Mouse (Mus musculus) gonadal fat pad, adult 2 months (tissue): ENCODE measurements around the gene Slc6a3. TPM values are rescaled to one million over a fixed set of nuclear protein-coding genes. Genes with fewer than 3 reads are reported as not detected.
A peak's percentile ranks its signal among the peaks of the same experiment; 100 is the strongest.

Experiments
- DNase-seq: peaks from one replicate; pipeline ENCODE4 v3.0.0-alpha.2; 2012; ENCODE audit warnings: low read depth
- polyA plus RNA-seq: library from polyadenylated mRNA; depleted of rRNA; stranded (reverse); fragments of >200 nt; gene quantifications from 2 replicates; pipeline ENCODE4 v1.2.3, GENCODE M21; 2012; rRNA removed

The Slc6a3 gene
- 0.05 TPM in 1 of 2 replicates, not detected in the other for polyA plus RNA-seq

- DNase-seq = no peak
These were observed at the start of gene Slc6a3 for GRCm38 (mm10) chr13:73536403-73536821. Gene Slc6a3 (plus strand): TSS chr13:73536747.

DNA sequence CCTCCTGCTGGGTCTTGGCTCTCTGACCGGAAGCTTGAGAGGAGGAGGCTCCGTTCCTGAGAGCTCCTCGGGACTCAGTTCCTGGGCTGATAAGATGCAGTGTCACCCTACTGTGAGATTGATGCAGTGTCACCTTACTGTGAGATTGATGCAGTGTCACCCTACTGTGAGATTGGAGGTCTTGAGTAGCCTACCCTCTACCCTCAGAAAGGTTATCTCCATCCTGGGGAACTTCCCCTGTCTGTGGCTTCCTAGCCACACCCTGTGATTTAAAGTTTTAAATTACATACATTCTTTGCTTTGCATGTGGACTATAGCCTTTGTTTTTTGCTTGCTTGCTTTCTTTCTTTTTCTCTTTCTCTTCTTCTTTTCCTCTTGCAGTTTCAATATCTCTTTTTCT is 48.4 kb upstream of the Slc6a3 start:
- no peak for DNase-seq

DNA sequence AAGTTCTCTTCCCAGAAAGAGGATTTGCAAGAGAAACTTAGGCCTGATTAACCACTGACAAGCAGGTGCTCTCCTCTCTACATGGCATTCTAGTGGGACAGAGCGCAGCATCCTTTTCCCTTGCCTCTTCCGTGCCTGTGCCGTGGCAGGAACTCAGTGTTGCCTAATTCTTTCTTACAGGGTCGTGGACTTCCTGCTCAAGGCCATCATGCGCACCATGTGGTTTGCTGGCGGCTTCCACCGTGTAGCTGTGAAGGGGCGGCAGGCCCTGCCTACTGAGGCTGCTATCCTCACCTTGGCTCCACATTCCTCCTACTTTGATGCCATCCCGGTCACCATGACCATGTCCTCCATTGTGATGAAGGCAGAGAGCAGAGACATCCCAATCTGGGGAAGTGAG is 47.8 kb upstream of the Slc6a3 start:
- DNase-seq = no peak

- DNase-seq = peak; percentile 42
These were observed 46.6 kb upstream of the Slc6a3 start for GRCm38 (mm10) chr13:73489986-73490385.

- no peak for DNase-seq
These were observed 45.9 kb upstream of the Slc6a3 start for GRCm38 (mm10) chr13:73490564-73491170.

DNA sequence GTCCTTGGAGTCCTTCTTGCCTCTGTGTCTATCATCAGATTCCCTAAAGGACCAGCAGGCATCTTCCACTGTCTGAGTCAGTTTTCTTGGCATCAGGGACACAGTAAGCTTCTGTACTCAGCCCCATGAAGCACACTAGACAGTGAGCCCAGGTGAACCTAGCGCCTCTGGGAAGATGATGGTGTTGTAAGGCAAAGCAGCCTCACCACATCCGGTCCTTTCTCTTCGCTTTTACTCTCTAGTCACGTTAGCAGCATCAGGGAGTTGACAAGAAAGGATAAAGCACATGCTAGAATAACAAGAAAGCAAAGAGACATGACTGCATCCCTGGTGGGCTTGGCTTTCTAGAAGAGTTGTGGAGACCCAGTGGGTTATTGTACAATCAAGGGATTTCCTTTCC is 43.4 kb upstream of the Slc6a3 start:
- no peak for DNase-seq

- no peak for DNase-seq
These were observed 42.0 kb upstream of the Slc6a3 start for GRCm38 (mm10) chr13:73494528-73494927.

- DNase-seq = no peak
These were observed 40.4 kb upstream of the Slc6a3 start for GRCm38 (mm10) chr13:73496137-73496536.

GRCm38 (mm10) chr13:73499893-73500604 is 36.5 kb upstream of the Slc6a3 start:
- DNase-seq = no peak

GRCm38 (mm10) chr13:73502719-73503118 is 33.8 kb upstream of the Slc6a3 start:
- no peak for DNase-seq

DNA sequence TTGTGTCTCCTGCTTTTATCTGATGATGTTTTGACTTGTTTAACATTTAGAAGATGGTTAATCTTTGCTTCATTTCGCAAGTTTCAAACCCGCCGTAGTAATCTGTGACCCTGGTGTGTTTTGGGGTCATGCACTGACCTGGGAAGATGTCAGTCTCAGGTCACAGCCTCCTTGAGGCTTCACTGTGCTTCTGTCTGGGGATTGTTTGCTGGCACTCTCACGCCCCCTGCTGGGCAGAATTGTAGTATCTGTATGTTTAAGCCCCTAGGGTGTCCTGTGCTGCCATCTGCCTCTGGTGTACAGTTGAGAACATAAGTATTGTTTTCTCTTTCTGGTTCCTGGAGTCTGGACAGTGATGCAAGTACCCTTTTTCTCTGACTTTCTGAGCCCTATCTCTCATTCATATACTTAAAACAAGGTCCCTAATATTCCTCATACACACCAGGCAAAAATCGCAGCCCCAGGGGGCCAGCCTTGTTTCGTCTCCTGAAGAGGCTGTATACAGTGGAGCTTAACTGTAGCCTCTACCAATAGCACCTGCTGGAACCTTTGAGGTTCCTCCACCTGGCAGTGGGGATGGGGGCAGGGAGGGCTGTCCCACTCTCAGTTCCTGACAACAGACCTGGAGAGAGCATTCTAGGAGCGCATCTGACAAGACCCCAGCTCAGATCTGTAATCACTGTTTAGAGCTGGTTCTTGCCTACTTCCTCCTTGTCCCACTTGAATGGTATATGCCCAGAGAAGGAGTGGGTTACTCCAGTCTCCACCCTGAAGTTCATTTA is 30.7 kb upstream of the Slc6a3 start:
- peak; percentile 14 for DNase-seq

- DNase-seq = no peak
These were observed 27.6 kb upstream of the Slc6a3 start for GRCm38 (mm10) chr13:73508817-73509550.

DNA sequence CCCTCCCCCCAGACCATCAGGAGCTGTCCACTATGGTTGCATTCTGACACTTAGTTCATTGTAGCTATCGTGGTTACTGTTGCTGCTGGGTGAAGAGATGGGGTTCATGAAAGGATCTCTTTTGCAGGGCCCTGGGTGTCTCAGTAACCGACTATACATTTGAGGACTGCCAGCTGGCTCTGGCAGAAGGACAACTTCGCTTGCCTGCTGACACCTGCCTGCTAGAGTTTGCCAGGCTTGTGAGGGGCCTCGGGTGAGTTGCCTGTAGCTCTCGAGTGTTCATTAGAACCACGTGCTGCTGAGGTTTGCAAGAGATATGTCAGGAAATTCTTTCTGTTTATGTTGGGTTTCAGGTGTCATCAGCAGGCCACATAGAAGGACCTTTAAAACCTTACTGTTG is 26.7 kb upstream of the Slc6a3 start:
- no peak for DNase-seq

DNA sequence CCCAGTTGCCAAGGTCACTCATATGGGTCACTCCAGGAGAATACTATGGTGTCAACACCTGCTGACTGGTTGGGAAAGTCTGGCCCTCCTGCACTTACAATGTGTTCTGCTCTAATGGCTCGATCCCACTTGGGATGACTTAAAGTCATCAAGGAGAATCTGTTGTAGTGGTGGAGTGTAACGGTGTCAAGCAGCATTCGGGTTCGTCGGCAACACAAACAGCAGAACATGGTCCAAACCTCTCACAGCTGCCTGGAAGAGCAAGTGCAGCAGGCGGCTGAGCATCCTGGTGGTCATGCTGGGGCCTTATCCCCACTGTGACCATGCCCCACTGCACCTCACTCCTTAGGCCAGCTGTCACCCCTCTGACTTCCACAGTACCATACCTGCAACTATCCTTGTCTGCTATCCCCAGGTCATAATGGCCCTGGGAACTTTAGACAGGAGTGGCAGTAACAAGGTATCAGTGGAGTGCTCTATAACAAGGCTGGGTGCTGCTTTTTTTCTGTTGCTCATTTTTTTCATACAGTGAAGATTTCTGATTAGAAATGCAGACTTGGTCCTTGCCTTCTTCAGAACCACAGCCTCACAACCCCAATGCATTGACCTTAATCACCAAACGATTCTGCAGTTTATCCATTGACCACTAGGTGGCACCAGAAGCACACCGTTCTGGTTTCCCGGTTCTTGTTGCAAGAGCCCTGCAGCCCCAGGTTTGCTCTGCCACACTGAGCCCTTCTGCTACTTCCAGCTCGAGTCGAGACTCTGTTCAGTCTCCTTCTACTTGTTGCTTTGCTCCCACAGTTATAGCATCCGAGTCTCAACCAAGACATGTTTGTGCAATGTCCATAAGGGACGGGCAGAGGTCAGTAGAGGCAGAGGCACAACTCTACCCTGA is 23.5 kb upstream of the Slc6a3 start:
- no peak for DNase-seq

DNA sequence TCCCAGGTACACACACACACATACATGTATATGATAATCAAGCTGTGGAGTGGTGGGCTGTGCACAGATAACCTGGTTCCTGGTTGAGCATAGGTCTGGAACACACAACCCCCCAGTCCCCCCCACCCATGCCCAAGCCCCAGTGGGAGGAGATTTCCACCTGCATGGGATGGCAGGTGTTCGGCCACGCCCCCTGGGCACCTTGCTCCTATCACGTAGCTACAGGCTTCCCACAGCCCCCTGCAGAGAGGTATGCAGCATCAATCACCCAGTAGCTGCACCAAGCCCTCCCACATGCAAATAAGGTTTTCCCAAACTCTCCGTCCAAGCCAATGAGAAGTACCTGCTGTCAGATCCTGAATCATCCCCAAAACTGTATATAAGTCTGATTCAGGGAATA is 19.7 kb upstream of the Slc6a3 start:
- DNase-seq = no peak

GRCm38 (mm10) chr13:73533716-73534115 is 2.8 kb upstream of the Slc6a3 start:
- DNase-seq = no peak

GRCm38 (mm10) chr13:73535287-73535686 is 1.3 kb upstream of the Slc6a3 start:
- DNase-seq = no peak

- no peak for DNase-seq
These were observed 277 bp downstream of the Slc6a3 start for GRCm38 (mm10) chr13:73536824-73537223.

DNA sequence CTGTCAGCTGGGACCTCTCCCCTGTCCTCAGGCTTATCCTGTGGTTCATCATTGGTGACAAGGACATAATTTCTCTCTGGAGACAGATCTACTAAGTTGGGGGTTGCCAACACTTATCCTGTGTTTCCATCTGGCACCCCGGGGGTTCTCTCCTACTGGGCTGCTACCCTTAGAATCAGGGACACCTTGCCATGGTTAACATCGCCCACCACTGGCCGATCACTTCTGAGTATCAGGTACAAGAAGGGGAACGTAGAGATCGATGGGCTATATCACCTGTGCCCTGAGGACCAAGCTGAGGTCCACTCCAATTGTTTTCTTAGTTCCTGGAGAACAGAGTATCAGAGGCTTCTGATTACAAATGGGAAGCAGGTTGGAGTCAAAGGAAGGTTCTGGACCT is 27.7 kb downstream of the Slc6a3 start:
- no peak for DNase-seq

GRCm38 (mm10) chr13:73575051-73575450 is 38.5 kb downstream of the Slc6a3 start:
- DNase-seq = no peak

GRCm38 (mm10) chr13:73577277-73577676 is 40.7 kb downstream of the Slc6a3 start:
- no peak for DNase-seq
